Mouse (Mus musculus): ENCODE data around the gene Tmem30a. TPM values are rescaled to one million over a fixed set of nuclear protein-coding genes. Genes with fewer than 3 reads are reported as not detected.
A peak's percentile ranks its signal among the peaks of the same experiment; 100 is the strongest.

Tmem30a gene
- polyA plus RNA-seq, 1 experiment = 120 TPM

GRCm38 (mm10) chr9:79809411-79809810 is 16.1 kb upstream of the Tmem30a start:
- Histone ChIP-seq H3K27me3 (ENCODE audit: control insufficient read depth, insufficient read depth, low read length) (no peaks in the 10 kb centered on the region; the same call in 1 of the 2 replicates), H3K27ac (ENCODE audit: insufficient read depth, low read length) (no peak overlapping the region), H3K4me1 (ENCODE audit: control insufficient read depth, insufficient read depth, low read length) (no peaks in the 10 kb centered on the region), H3K4me3 (replicated peaks; ENCODE audit: insufficient read depth, low read depth, low read length) (no peak overlapping the region)
- WGBS = 27% methylated on average over 6 of the region's 6 CpGs
- DNase-seq = no peak
- TF ChIP-seq CTCF (IDR thresholded peaks at IDR 0.05; ENCODE audit: borderline replicate concordance, insufficient read depth, low read depth, low read length) (no peak), POLR2A (IDR thresholded peaks at IDR 0.05; ENCODE audit: borderline replicate concordance, insufficient read depth, low read length) (no peak)

DNA sequence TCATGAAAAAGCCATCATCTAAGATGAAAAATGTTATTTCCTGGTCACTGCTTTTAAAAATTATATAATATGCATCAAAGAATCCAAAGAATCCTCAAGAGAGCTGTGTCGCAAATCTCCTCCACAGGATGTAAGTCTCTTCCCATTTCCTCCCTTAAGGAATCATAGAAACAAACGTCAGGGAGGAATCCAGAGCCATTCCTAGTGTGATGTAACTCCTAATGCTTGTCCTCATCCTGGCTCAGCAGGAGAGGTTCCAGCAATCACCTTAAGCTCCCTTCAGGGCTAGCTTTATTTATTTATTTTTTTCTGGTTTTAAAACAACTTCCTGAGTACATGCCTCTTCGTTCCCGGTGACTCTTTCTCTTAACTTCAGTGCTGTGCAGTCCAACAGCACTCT is 13.9 kb upstream of the Tmem30a start:
- H3K27me3 ChIP-seq (ENCODE audit: control insufficient read depth, insufficient read depth, low read length) = no peaks in the 10 kb centered on the region; the same call in 1 of the 2 replicates
- H3K4me3 ChIP-seq (replicated peaks; ENCODE audit: insufficient read depth, low read depth, low read length) = no peak overlapping the region
- 14% methylated on average over 4 of the region's 4 CpGs for WGBS
- no peak for TF ChIP-seq POLR2A (IDR thresholded peaks at IDR 0.05; ENCODE audit: borderline replicate concordance, insufficient read depth, low read length)
- TF ChIP-seq CTCF (IDR thresholded peaks at IDR 0.05; ENCODE audit: borderline replicate concordance, insufficient read depth, low read depth, low read length) = no peak
- no peak overlapping the region for H3K27ac ChIP-seq (ENCODE audit: insufficient read depth, low read length)
- H3K4me1 ChIP-seq (ENCODE audit: control insufficient read depth, insufficient read depth, low read length) = no peaks in the 10 kb centered on the region
- no peak for DNase-seq

DNA sequence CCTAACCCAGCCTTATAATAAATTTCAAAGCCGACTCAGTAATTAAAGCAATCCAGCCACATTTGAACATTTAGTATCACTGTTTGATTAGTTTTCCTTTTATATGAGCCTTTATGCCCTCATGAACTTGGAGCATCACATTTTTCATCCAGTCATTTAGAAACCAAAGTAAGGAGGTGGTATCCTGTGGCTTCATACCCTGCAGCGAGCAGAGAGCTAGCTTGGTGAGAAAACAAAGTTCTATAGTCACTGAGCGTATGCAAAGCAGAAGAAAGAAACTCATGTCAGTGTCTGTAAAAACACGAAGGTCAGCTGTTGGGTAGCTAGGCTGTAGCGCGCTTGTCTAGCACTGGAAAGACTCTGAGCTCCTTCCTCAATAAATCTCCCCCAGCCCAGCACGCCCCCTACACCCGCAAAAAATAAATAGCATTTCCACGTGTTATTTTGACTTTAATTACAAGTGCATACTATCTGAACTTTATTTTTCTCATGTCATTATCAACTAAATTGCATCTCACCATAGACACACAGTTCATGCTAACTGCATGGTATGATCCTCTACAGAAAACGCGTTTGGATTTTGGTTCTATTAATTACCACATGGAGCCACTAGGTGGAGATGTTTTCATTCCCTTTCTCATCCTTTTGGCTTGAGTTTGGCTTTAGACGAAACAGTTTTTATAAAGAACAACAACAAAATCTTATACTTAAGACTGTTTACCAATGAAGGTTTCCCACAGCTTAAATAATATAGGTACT is 13.2 kb upstream of the Tmem30a start:
- H3K27ac ChIP-seq (ENCODE audit: insufficient read depth, low read length) = no peak overlapping the region
- H3K4me1 ChIP-seq (ENCODE audit: control insufficient read depth, insufficient read depth, low read length) = no peaks in the 10 kb centered on the region
- H3K27me3 ChIP-seq (ENCODE audit: control insufficient read depth, insufficient read depth, low read length) = no peaks in the 10 kb centered on the region; the same call in 1 of the 2 replicates
- no peak overlapping the region for H3K4me3 ChIP-seq (replicated peaks; ENCODE audit: insufficient read depth, low read depth, low read length)
- peak in 1 of 2 experiments; percentile 15 for DNase-seq
- 46% methylated on average over 12 of the region's 12 CpGs for WGBS
- TF ChIP-seq CTCF (IDR thresholded peaks at IDR 0.05; ENCODE audit: borderline replicate concordance, insufficient read depth, low read depth, low read length) (peak; percentile 15; the same call in 1 of the 2 replicates), POLR2A (IDR thresholded peaks at IDR 0.05; ENCODE audit: borderline replicate concordance, insufficient read depth, low read length) (no peak)

- Histone ChIP-seq H3K27ac (ENCODE audit: insufficient read depth, low read length) (no peak overlapping the region), H3K4me3 (replicated peaks; ENCODE audit: insufficient read depth, low read depth, low read length) (no peak overlapping the region), H3K4me1 (ENCODE audit: control insufficient read depth, insufficient read depth, low read length) (no peaks in the 10 kb centered on the region), H3K27me3 (ENCODE audit: control insufficient read depth, insufficient read depth, low read length) (no peaks in the 10 kb centered on the region; the same call in 1 of the 2 replicates)
- 82% methylated on average over 10 of the region's 10 CpGs for WGBS
- no peak for DNase-seq
- no peak for TF ChIP-seq POLR2A (IDR thresholded peaks at IDR 0.05; ENCODE audit: borderline replicate concordance, insufficient read depth, low read length)
- TF ChIP-seq CTCF (IDR thresholded peaks at IDR 0.05; ENCODE audit: borderline replicate concordance, insufficient read depth, low read depth, low read length) = no peak
Observed at GRCm38 (mm10) chr9:79805426-79805825, 12.1 kb upstream of the Tmem30a start.

GRCm38 (mm10) chr9:79796461-79797135 is 3.3 kb upstream of the Tmem30a start:
- H3K4me1 ChIP-seq (ENCODE audit: control insufficient read depth, insufficient read depth, low read length) = no peaks in the 10 kb centered on the region
- TF ChIP-seq CTCF (IDR thresholded peaks at IDR 0.05; ENCODE audit: borderline replicate concordance, insufficient read depth, low read depth, low read length) = no peak
- no peak for TF ChIP-seq POLR2A (IDR thresholded peaks at IDR 0.05; ENCODE audit: borderline replicate concordance, insufficient read depth, low read length)
- WGBS = 72% methylated on average over 7 of the region's 7 CpGs

GRCm38 (mm10) chr9:79795076-79795475 is 1.8 kb upstream of the Tmem30a start:
- H3K27me3 ChIP-seq (ENCODE audit: control insufficient read depth, insufficient read depth, low read length) = no peaks in the 10 kb centered on the region
- no peak overlapping the region for H3K27ac ChIP-seq (ENCODE audit: insufficient read depth, low read length)
- H3K4me1 ChIP-seq (ENCODE audit: control insufficient read depth, insufficient read depth, low read length) = no peaks in the 10 kb centered on the region
- TF ChIP-seq CTCF (IDR thresholded peaks at IDR 0.05; ENCODE audit: borderline replicate concordance, insufficient read depth, low read depth, low read length) = no peak
- TF ChIP-seq POLR2A (IDR thresholded peaks at IDR 0.05; ENCODE audit: borderline replicate concordance, insufficient read depth, low read length) = no peak
- WGBS = 91% methylated on average over 1 of the region's 1 CpGs
- no peak for DNase-seq
- H3K4me3 ChIP-seq (replicated peaks; ENCODE audit: insufficient read depth, low read depth, low read length) = no peak overlapping the region

More at GRCm38 (mm10) chr9:79796461-79797135, 3.3 kb upstream of the Tmem30a start:
- Histone ChIP-seq H3K27ac (ENCODE audit: insufficient read depth, low read length) (no peak overlapping the region), H3K27me3 (ENCODE audit: control insufficient read depth, insufficient read depth, low read length) (no peaks in the 10 kb centered on the region), H3K4me3 (replicated peaks; ENCODE audit: insufficient read depth, low read depth, low read length) (no peak overlapping the region)
- DNase-seq = no peak

DNA sequence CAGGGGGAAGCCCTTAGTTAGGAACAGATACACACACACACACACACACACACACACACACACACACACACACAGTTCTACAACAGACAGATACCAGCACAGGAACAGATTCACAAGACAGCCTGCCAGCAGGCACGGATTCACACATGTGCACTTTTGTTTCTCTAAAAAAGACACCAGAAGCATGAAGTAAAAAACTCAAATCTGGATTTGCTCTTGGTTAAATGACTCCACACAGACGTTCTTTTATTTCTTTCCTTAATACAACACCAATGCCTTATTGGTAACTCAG is 7.6 kb downstream of the Tmem30a start:
- DNase-seq = no peak
- Histone ChIP-seq H3K27me3 (ENCODE audit: control insufficient read depth, insufficient read depth, low read length) (no peaks in the 10 kb centered on the region), H3K27ac (ENCODE audit: insufficient read depth, low read length) (no peak overlapping the region), H3K4me3 (replicated peaks; ENCODE audit: insufficient read depth, low read depth, low read length) (no peak overlapping the region), H3K4me1 (ENCODE audit: control insufficient read depth, insufficient read depth, low read length) (0 out of 2 replicates have a peak, but pooled peaks cover 3% of the 10 kb centered on the region)
- TF ChIP-seq POLR2A (IDR thresholded peaks at IDR 0.05; ENCODE audit: borderline replicate concordance, insufficient read depth, low read length) (no peak), CTCF (IDR thresholded peaks at IDR 0.05; ENCODE audit: borderline replicate concordance, insufficient read depth, low read depth, low read length) (no peak)
- 34% methylated on average over 2 of the region's 2 CpGs for WGBS

All from cerebellum, adult 2 months (tissue).